Mouse (Mus musculus): ENCODE measurements around the gene Ccdc174.

DNA sequence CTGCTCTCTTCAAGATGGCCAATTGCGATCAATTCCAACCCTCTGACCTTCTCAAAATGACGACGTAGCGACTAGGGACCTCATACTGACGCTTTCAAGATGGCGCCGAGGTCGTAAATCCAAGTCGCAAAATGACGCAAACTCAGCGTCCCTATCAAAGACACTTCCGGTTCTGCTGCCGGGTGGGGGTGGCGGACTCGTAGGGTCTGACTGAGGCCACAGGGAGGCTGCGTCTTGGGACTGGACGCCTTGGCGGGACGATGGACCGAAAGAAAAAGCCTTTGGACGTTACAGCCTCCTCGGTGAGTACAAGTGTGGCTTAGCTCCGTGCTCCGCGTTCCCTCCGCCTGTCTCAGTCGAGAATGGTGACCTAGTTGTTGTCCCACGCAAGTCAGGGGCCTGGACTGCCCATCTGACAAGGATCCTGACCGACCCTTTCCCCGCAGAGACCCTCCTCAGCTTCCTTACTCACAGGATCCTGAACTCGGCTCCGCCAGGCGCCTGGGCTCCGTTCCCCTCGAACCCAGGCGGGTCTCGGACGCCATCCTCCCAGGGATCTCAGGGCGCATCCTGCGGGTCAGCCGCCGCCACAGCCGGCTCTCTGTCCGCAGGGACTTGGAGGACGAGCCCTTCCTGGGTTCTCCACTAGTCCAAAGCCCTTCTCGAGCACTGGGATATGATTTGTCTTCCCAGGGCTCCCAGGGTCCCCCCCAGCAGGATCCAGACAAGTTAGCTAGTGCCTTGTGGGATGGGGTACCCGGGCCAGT lies at the start of gene Ccdc174:
- TF ChIP-seq CTCF (IDR thresholded peaks at IDR 0.05; ENCODE audit: low read depth) (no peak), EP300 (IDR thresholded peaks at IDR 0.05; ENCODE audit: low read depth) (no peak)

All from liver, embryonic 14.5 days (tissue).